Mouse (Mus musculus): ENCODE data around the gene Lnx2. TPM values are rescaled to one million over a fixed set of nuclear protein-coding genes. Genes with fewer than 3 reads are reported as not detected.

Gene Lnx2
- polyA plus RNA-seq, 1 experiment from 2014 or later = 16.0 TPM

DNA sequence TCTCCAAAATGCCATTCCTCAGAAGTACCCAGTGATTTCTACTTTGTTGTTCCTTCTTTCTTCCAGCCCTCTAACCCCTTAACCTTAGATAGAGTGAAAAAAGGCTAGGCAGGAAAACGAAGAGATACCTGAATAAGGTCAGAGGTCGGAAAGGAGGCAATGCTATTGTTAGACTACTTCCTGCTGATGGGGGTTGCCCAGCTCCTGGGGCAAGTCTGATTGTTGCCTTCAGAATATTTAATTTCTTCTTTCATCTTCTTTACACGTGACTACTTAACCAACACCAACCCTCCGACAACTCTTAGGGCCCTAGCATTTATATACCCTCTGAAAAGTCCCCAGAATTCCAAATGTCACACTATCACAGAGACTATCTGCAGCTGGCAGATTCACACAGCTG, 10.3 kb downstream of the Lnx2 start:
- Histone ChIP-seq H3K4me2 (replicated peaks; ENCODE audit: low read depth, low read length) (no peak overlapping the region), H3K27ac (ENCODE audit: low read length) (no peak overlapping the region), H3K4me1 (ENCODE audit: insufficient read depth, low read length) (peaks cover 12% of the 10 kb centered on the region), H3K9me3 (ENCODE audit: low read length) (no peaks in the 10 kb centered on the region), H3K4me3 (ENCODE audit: low read length) (no peak overlapping the region), H3K9ac (replicated peaks; ENCODE audit: low read length) (no peak overlapping the region), H3K36me3 (ENCODE audit: insufficient read depth, low read length) (no peaks in the 10 kb centered on the region), H3K27me3 (ENCODE audit: insufficient read depth, low read length) (no peaks in the 10 kb centered on the region)
- ATAC-seq (ENCODE audit: low FRiP score, low TSS enrichment) = no peak
- WGBS = 49% methylated on average over 4 of the region's 4 CpGs

DNA sequence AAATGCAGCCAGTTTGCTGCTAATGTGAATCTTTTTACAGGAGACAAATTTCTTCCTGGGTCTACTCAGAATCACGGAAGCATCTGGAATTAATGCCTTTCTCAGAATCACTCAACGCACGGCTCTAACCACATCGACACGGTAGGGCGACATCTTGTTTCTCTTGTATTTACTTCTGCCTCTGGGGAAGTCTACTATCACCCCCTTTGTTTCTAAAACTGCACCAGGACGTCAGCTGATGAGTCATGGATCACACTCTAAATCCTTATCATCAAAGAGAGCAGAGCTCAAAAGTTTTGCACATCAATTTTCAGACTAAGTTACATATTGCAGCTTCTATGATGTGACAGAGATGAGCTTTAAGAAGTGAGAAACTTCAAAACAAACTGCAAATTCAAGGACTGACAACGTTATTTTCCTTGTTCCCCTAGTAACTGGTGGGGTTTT, 13.1 kb downstream of the Lnx2 start:
- no peak overlapping the region for H3K4me3 ChIP-seq (ENCODE audit: low read length)

DNA sequence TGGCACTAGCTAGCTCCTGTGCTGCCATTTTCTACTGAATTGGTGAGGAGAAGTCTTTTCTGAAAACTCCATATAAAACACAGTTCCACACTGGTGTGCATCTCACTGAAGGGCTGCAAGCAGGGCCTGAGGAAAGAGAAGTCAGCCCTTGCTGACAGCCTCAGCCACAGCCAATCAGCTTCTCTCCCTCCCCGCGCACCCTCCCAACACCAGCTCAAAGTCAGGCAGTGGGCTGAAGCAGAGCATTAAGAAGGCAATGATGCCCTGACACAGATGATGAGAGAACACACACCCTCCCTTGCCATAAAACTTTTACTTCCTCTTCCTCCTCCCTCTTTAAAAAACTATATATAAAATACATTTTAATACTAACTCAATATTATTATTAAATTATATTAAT, 16.4 kb downstream of the Lnx2 start:
- Histone ChIP-seq H3K9me3 (ENCODE audit: low read length) (no peaks in the 10 kb centered on the region), H3K9ac (replicated peaks; ENCODE audit: low read length) (no peak overlapping the region), H3K4me1 (ENCODE audit: insufficient read depth, low read length) (no peaks in the 10 kb centered on the region), H3K36me3 (ENCODE audit: insufficient read depth, low read length) (no peaks in the 10 kb centered on the region), H3K4me3 (ENCODE audit: low read length) (no peak overlapping the region), H3K27me3 (ENCODE audit: insufficient read depth, low read length) (no peaks in the 10 kb centered on the region), H3K27ac (ENCODE audit: low read length) (no peak overlapping the region), H3K4me2 (replicated peaks; ENCODE audit: low read depth, low read length) (no peak overlapping the region)
- 94% methylated on average over 2 of the region's 2 CpGs for WGBS
- no peak for ATAC-seq (ENCODE audit: low FRiP score, low TSS enrichment)

More for the DNA sequence above, 13.1 kb downstream of the Lnx2 start:
- ATAC-seq (ENCODE audit: low FRiP score, low TSS enrichment) = no peak
- Histone ChIP-seq H3K27me3 (ENCODE audit: insufficient read depth, low read length) (no peaks in the 10 kb centered on the region), H3K9me3 (ENCODE audit: low read length) (no peaks in the 10 kb centered on the region), H3K4me1 (ENCODE audit: insufficient read depth, low read length) (no peaks in the 10 kb centered on the region), H3K27ac (ENCODE audit: low read length) (no peak overlapping the region), H3K4me2 (replicated peaks; ENCODE audit: low read depth, low read length) (no peak overlapping the region), H3K36me3 (ENCODE audit: insufficient read depth, low read length) (no peaks in the 10 kb centered on the region), H3K9ac (replicated peaks; ENCODE audit: low read length) (no peak overlapping the region)
- WGBS = 75% methylated on average over 8 of the region's 8 CpGs

DNA sequence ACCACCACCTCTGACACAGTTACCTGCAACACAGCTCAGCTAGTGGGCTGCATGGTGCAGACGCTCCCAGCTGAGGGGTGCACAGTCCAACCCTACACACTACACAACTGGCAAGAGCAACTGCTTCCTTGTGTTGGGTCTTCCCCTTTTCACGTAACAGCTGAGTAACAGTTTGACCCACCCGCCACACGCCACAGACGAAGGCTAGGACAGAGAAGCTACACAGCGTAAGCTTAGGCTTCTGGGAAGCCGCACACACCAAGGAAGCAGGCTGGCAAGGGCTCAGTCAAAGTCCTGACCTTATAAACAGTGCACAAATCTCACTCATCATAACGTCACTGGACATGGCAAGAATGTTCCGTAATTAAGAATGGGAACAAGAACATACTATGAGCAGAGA, 17.1 kb downstream of the Lnx2 start:
- Histone ChIP-seq H3K4me3 (ENCODE audit: low read length) (no peak overlapping the region), H3K4me1 (ENCODE audit: insufficient read depth, low read length) (no peaks in the 10 kb centered on the region), H3K9me3 (ENCODE audit: low read length) (no peaks in the 10 kb centered on the region), H3K36me3 (ENCODE audit: insufficient read depth, low read length) (no peaks in the 10 kb centered on the region), H3K27me3 (ENCODE audit: insufficient read depth, low read length) (no peaks in the 10 kb centered on the region), H3K4me2 (replicated peaks; ENCODE audit: low read depth, low read length) (no peak overlapping the region), H3K27ac (ENCODE audit: low read length) (no peak overlapping the region), H3K9ac (replicated peaks; ENCODE audit: low read length) (no peak overlapping the region)
- no peak for ATAC-seq (ENCODE audit: low FRiP score, low TSS enrichment)
- 77% methylated on average over 9 of the region's 9 CpGs for WGBS

DNA sequence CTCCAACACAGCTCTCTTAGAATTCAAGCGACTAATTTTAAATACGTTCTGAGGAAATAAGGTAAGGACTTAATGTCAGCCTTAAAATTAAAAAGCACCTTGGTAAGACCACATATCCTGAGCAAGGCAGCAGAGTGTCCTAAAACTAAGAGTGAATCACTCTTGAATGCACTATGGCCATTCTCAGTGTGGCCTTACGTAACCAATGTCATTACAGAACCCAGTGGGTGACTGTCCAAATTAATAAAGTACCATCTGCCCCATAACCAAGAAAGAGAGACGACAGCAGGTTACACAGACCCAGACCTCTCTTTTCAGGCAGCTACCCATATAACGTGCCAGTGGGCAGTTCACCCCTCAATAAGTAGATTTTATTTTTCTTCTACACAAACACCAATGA, 17.7 kb downstream of the Lnx2 start:
- Histone ChIP-seq H3K9me3 (ENCODE audit: low read length) (no peaks in the 10 kb centered on the region), H3K9ac (replicated peaks; ENCODE audit: low read length) (no peak overlapping the region), H3K36me3 (ENCODE audit: insufficient read depth, low read length) (no peaks in the 10 kb centered on the region), H3K4me1 (ENCODE audit: insufficient read depth, low read length) (no peaks in the 10 kb centered on the region), H3K4me3 (ENCODE audit: low read length) (no peak overlapping the region), H3K27me3 (ENCODE audit: insufficient read depth, low read length) (no peaks in the 10 kb centered on the region), H3K4me2 (replicated peaks; ENCODE audit: low read depth, low read length) (no peak overlapping the region), H3K27ac (ENCODE audit: low read length) (no peak overlapping the region)
- WGBS = 92% methylated on average over 5 of the region's 5 CpGs
- ATAC-seq (ENCODE audit: low FRiP score, low TSS enrichment) = no peak

DNA sequence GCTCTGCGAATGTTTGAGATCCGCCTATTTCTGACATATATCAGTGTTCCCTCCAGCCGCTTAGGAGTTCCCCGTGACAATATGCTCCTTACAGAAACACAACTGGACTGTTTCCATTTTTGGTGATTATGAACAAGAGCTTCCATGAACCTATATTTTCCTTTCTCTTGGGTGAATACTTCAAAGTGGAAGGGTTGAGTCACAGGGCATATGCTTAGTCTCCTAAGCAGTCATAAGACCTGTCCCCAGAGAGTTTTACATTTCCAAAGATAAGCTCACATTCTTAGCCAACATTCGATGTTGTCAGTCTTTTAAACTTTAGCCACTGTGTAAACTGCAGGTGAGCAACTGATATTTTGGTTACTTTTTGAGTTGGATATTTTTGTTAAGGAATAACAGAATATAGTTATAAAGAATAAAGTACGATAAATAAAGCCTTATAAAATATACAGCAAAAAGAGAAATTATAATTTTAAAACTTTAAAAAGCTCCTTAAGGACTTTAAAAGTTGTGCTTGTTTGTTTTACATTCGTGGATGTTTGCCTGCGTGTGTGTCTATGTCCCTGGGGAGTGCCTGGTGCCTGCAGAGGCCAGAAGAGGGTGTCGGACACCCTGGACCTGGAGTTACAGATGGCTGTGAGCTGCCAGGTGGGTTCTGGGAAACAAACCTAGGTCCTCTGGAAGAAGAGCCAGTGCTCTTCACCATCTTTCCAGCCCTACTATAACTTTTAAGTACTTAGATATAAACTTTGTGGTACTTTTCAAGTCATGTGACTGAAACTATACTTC, 18.6 kb downstream of the Lnx2 start:
- no peak overlapping the region for H3K9ac ChIP-seq (replicated peaks; ENCODE audit: low read length)
- no peak overlapping the region for H3K4me3 ChIP-seq (ENCODE audit: low read length)
- no peaks in the 10 kb centered on the region for H3K27me3 ChIP-seq (ENCODE audit: insufficient read depth, low read length)
- H3K9me3 ChIP-seq (ENCODE audit: low read length) = no peaks in the 10 kb centered on the region
- no peak for ATAC-seq (ENCODE audit: low FRiP score, low TSS enrichment)
- H3K27ac ChIP-seq (ENCODE audit: low read length) = no peak overlapping the region
- H3K4me2 ChIP-seq (replicated peaks; ENCODE audit: low read depth, low read length) = no peak overlapping the region
- 79% methylated on average over 9 of the region's 9 CpGs for WGBS
- no peaks in the 10 kb centered on the region for H3K4me1 ChIP-seq (ENCODE audit: insufficient read depth, low read length)
- no peaks in the 10 kb centered on the region for H3K36me3 ChIP-seq (ENCODE audit: insufficient read depth, low read length)

DNA sequence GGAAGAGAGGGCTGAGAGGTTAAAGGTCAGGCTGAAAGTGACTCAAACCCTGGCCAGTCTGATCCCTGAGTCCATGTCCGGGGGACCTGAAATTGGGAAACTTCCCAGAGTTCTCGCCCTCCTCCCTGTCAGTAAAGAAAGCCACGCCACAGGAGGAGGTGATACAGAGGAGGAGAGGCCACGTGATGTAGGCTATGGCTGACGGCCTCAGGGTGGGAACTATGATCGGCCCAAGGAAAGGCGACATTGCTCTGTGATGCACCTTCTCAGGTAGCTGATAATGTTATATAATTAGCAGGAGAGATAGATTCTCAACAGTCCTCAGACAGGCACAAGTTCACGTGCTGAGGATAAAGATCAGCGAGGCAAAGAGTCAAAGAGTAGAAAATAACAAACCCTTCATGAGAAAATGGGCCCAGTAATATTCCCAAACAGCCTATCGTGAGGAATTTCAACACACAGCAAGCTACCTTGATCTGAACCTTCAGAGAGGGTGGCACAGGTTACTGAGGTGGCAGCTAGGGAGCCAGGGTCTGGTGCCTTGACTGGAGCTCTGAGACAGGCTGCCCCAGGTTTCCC, 19.6 kb downstream of the Lnx2 start:
- H3K9ac ChIP-seq (replicated peaks; ENCODE audit: low read length) = no peak overlapping the region
- ATAC-seq (ENCODE audit: low FRiP score, low TSS enrichment) = no peak
- no peak overlapping the region for H3K4me2 ChIP-seq (replicated peaks; ENCODE audit: low read depth, low read length)
- no peak overlapping the region for H3K27ac ChIP-seq (ENCODE audit: low read length)
- H3K4me1 ChIP-seq (ENCODE audit: insufficient read depth, low read length) = peaks cover 8% of the 10 kb centered on the region
- WGBS = 83% methylated on average over 10 of the region's 10 CpGs
- H3K9me3 ChIP-seq (ENCODE audit: low read length) = no peaks in the 10 kb centered on the region
- no peaks in the 10 kb centered on the region for H3K27me3 ChIP-seq (ENCODE audit: insufficient read depth, low read length)
- H3K4me3 ChIP-seq (ENCODE audit: low read length) = no peak overlapping the region
- no peaks in the 10 kb centered on the region for H3K36me3 ChIP-seq (ENCODE audit: insufficient read depth, low read length)

DNA sequence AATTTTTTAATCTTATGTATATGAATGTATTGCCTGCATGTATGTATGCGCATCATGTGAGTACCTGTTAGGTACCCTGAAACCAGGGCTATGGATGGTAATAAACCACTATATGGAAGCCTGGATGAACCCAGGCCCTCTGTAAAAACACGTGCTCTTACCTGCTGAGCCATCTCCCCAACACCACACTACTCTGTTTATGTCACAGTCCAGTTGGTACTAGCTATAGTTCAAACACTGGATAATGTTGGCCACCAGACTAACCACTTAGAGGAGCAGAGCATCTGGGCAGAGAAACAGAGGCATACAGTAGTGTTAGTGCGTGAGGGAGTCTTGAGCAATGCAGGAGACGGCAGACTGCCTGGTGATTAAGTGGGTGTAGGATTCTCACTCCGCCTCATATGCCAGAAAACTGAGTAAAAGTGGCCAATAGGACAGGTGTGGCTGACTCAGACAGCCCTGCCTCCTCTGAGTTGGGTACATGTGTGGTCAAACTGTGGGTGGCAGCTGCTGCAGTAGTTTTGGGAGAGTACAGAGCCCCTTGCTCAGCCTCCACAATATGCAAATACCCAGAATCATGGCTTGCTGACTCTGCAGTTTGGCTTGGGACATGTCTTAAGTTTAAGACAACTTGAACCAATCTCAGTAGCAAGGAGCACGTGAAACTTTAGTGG, 20.7 kb downstream of the Lnx2 start:
- no peak for ATAC-seq (ENCODE audit: low FRiP score, low TSS enrichment)
- H3K4me1 ChIP-seq (ENCODE audit: insufficient read depth, low read length) = peaks cover 18% of the 10 kb centered on the region
- H3K9ac ChIP-seq (replicated peaks; ENCODE audit: low read length) = no peak overlapping the region
- H3K36me3 ChIP-seq (ENCODE audit: insufficient read depth, low read length) = no peaks in the 10 kb centered on the region
- no peak overlapping the region for H3K4me3 ChIP-seq (ENCODE audit: low read length)
- no peaks in the 10 kb centered on the region for H3K9me3 ChIP-seq (ENCODE audit: low read length)
- 0 out of 2 replicates have a peak, but pooled peaks cover 3% of the 10 kb centered on the region for H3K27me3 ChIP-seq (ENCODE audit: insufficient read depth, low read length)
- H3K4me2 ChIP-seq (replicated peaks; ENCODE audit: low read depth, low read length) = no peak overlapping the region
- WGBS = 88% methylated on average over 6 of the region's 6 CpGs
- H3K27ac ChIP-seq (ENCODE audit: low read length) = no peak overlapping the region

DNA sequence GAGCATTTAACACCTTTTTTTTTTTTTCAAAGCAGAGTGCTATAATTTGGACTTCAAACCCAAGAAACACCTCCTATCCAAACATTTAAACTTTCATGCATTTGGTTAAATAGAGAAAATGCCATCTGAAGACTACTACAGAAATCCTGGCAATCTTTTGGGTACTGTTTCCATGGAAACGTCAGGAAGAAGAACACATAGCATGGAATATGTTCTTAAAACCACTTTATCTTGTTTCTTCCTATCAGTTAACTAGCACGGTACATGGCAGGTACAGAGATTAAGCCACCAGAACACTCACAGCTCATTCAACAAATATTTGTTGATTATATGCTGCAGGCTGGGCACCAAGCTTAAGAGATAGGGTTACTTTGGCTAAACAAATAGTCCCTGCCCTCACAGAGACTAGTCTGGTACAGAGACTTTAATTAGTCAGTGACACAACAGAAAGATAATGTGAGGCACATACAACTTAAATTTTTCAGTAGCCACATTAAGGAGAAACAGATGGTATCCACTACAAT, 21.6 kb downstream of the Lnx2 start:
- Histone ChIP-seq H3K36me3 (ENCODE audit: insufficient read depth, low read length) (no peaks in the 10 kb centered on the region), H3K9me3 (ENCODE audit: low read length) (no peaks in the 10 kb centered on the region), H3K4me1 (ENCODE audit: insufficient read depth, low read length) (peaks cover 26% of the 10 kb centered on the region), H3K27ac (ENCODE audit: low read length) (no peak overlapping the region), H3K4me3 (ENCODE audit: low read length) (no peak overlapping the region), H3K9ac (replicated peaks; ENCODE audit: low read length) (no peak overlapping the region), H3K27me3 (ENCODE audit: insufficient read depth, low read length) (0 out of 2 replicates have a peak, but pooled peaks cover 3% of the 10 kb centered on the region), H3K4me2 (replicated peaks; ENCODE audit: low read depth, low read length) (no peak overlapping the region)
- WGBS = 93% methylated on average over 2 of the region's 2 CpGs
- ATAC-seq (ENCODE audit: low FRiP score, low TSS enrichment) = no peak
